Mouse (Mus musculus) retina, postnatal 7 days (tissue): ENCODE measurements around the gene Gpr153.
"Not testable (repeated sequence)": the region's sequence is repeated elsewhere in the genome, so short reads cannot be mapped to it uniquely, and the experiment has no call there.

Experiments
- DNase-seq: peaks from one replicate; pipeline ENCODE4 v3.0.0-alpha.2; 2012; ENCODE audit warnings: low read depth, low spot score

Gpr153 gene

DNA sequence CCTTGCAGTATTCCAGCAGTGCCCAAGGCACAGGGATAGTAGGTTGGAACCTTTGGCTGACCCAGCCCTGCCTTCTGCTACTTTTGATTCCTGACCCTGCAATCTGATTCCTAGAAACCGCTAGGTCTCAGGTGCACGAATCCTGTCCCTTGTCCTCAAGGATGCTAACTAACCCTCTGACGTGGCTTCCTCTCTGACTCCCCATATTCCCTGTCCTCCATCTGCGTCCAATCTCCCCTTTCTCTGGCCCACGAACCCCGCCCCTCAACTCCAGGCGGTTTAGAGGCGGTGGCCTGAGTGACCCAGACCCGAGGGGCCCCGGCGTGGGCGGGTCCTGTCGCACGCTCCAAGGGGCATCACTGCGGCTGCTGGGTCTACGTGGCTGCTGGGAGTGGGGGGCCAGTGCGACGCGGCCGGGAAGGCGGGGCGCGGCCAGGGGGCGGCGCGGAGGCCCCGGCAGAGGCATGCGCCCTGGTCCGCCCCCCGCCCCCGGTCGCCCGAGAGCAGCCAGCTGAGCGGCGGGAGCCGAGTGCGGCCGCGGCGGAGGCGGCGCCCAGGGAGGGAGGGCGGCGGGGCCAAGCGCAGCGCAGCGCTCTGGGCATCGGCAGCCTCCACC, at the start of gene Gpr153:
Gene Gpr153 (plus strand): TSS at position 612 of the 616 bp plus-strand sequence.
- no peak for DNase-seq

DNA sequence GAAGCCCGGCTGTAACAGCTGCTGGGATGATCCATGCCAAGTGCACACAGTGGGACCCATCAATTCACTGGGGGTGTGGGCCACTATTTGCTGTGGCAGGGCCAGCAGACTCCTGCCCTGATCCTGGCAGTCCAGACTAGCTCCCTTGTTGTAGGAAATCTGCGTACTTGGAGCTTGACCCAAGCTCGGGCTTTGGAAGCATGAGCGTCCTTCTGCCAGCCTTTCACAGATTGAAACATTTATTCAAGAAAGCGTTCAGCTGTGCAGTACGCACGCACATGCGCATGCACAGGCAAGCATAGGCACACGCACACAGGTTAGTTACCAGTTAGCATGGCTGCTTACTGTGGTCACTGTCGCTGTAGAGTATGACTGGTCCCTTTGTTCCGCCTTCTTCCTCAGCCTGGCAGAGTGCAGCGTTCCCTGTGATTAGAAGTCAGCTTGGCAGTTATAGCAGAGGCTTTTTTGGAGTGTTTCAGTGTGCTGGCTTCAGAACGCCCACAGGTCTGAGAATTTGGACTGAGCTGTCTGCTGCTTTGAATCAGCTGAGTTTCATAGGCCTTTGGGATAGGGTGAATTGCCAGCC, 47.0 kb upstream of the Gpr153 start:
- no peak for DNase-seq

DNA sequence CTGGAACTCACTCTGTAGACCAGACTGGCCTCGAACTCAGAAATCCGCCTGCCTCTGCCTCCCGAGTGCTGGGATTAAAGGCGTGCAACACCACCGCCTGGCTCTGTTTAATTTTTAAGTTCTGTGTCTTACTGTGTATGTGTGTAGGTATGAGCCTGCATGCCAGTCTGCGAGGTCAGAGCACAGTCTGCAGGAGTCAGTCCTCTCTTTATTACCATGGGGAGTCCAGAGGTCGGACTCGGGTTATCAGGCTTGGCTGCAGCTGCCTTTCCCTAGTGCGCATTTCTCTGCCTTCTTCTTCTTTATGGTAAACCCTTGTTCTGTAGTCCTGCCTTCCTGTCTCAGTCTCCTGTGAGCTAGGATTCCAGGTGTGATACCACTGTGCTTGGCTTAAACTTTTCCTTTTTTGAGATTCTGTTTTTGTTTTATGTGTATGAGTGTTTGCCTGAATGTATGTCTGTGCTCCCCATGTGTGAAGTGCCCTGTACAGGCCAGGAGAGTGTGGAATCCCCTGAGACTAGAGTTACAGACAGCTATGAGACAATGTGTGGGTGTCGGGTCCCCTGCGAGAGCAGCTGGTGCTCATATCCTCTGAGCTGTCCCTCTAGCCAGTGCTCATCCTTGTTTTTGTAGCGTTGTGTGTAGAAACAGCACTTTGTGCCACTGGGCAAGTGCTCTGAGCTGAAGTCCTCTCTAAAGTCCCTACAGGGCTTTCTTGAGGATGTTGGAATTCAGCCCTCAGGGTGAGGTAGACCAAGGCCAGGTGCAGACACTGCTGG, 46.1 kb upstream of the Gpr153 start:
- no peak for DNase-seq

DNA sequence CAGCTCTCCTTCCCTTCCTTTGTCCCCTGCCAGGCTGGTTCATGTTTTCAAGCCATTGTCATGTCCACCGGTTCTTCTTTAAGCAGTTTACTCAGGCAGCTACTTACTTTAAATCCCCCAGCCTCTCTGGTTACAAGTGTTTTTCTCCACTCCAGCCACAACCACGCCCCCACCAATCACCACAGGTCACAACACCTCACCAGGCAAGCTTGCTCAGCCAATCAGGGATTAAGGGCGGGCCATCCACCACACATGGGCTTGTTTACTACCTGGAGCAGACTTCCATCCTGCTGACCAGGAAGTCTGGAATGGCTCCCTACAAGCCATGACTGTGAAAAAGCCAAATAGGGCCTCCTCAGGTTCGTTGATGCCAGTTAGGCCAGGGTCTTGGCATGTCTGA, 43.7 kb upstream of the Gpr153 start:
- DNase-seq: not testable (repeated sequence)

DNA sequence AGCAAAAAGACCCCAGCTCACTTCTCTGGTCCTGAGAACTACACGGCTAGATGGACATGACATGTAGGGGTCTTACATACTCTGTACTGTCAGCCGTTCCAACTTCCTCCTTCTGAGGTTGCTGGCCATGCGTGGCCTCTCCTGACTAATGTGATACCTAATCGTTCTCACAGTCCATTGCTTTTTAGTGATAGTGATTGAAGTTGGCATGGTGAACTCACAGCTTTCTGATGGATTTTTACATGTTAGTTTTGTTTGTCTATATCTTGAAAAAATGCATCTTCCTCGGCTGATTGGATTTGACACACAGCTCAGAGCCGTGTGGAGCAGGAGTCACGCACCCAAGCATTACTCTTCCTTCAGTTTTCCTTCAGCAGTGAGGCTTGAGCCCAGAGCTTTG, 42.7 kb upstream of the Gpr153 start:
- DNase-seq: no peak

DNA sequence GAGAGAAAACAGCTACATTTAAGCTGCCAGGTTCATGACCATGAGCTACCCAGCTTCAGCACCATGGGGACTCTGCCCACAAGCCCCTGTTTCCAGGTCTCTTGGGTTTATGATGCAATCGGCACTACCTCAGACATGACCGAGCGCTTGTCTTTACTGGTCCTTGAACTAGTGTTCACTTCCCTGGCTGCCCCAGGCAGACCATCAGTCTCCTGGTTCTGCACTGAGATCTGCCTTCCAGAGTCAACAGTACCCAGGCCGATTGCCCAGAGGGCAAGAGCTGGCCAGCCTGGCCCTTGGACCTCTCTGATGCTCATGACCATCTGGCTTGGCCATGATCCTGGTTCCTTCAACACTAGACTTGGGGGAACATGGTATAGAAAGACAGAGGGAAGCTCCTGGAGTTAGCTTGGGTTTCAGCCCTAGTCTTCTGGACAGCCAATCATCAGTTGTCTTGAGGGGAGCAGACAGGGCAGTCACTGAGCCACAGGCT, 41.6 kb upstream of the Gpr153 start:
- DNase-seq: no peak

DNA sequence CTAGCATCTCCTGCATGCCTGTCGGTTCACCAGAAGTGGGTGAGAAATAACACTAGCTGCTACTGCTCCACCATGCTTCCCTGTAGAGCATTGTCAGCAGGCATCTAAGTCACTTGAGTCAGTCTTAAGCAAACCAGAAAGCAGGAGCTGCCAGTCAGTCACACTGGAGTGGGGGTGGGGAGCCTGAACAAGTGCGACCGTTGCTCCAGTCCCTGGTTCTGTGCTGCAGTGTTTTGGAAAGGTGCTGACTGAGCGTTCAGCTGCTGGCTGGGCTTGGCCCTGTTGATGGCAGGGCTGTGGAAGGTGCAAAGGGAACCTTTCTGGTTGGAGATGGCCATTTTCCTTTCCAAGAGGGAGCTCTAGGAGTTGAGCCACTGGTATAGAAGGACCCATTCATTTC, 34.1 kb upstream of the Gpr153 start:
- no peak for DNase-seq

DNA sequence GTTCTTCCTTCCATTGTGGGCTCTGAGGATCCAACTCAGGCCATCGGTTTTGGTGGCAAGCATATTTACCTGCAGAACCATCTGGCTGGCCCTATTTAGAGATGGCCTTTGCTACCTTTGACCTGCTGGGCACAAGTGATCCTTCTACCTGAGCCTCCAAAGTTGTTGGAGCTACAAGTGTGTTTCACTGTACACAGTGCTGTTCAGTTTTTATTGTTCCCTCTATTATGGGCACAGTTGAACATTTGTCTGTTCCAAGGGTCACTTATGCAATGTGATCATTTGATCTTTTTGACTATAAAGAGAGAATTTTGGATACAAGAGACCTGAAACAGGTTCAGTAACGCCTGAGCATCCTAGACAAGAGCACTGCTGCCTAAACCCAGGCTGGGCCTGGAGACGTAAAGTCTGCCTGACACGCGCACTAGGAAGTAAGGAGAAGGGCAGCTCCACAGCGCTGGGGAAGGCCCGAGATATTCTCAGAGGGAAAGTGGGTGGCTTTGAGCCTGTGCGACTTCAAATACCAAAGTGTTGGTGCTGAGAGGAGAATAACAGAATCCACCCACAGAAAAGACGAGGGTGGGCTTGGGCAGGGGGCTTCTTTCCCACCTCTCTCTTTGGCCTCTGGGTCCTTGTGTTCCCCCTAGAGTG, 30.7 kb upstream of the Gpr153 start:
- no peak for DNase-seq

DNA sequence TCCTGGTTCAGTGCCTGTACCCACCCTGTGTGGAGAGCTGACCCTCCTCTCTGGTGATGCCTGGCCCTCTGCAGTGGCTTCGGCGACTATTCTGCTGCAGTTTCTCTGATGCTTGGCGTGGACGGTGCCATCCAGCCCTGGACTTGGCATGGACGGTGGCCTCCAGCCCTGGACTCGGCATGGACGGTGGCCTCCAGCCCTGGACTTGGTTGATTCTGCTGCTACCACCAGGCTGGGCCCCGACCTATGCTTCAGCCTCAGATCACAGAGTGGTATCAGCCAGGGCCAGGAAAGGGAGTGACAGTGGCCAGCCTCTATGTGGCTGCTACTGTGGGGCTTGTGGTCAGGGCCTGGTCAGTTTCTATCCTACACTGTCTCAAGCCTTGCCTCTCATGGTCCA, 30.1 kb upstream of the Gpr153 start:
- no peak for DNase-seq

DNA sequence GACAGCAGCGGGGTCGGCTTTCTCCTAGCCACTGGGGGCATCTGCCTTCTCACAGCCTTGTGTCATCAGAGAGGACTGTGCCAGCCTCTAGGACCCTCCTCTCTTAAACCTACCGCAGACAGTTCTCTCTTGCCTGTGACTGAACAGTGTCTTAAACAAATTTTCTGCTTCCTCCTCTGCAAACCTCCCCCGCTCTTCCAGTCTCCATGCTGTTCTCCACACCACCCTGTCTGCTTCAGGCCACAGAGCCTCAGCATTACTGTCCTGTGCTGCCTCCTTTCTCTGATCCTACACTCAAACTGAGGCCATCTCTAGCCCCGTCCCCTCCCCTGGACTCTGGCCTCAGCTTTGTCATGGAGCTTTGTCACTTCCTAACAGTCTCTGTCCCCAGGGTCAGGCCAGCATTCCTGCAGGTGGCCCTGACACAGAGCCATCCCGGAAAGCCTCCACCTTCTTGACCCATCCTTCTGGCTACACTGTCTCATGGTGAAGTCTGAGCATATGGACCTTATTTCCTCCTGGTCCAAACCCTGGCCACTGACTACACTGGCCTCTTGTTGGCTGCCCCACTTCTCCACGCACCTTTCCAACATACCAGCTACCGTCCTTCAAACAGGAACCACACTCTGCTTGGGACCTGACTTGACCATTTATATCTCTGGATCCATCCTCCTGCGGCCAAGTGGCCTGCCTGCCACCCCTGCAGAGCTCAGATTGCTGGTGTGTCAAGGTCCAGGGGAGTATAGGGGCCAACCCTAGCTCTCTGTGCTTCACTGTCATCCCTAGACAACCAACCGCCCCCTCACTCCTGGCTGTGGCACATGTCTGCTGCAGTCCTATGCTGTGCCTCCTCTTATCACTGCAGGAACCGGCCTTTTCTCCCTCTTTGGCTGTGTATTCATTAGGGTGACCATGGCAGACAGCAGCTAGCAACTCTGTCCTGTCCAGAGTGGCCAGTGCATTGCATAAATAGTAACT, 29.2 kb upstream of the Gpr153 start:
- DNase-seq: no peak

DNA sequence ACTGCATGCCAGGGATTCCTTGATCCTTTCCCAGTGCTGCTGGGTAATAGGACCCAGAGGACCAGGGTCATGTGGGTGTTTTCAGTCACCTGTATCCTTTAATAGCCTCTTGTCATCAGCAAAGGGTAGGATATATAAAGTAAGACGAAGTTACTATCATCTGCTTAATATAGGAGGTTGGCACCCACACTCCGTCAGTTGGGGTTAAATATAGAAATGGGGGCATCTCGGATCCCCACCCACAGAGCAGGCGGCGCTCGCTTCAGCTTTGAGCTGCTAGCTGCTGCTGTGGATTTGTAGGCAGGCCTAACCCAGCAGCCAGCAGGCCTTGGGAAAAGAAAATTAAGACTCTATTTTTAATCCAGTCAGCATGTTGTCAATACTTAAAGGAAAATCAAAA, 28.0 kb upstream of the Gpr153 start:
- DNase-seq: no peak

DNA sequence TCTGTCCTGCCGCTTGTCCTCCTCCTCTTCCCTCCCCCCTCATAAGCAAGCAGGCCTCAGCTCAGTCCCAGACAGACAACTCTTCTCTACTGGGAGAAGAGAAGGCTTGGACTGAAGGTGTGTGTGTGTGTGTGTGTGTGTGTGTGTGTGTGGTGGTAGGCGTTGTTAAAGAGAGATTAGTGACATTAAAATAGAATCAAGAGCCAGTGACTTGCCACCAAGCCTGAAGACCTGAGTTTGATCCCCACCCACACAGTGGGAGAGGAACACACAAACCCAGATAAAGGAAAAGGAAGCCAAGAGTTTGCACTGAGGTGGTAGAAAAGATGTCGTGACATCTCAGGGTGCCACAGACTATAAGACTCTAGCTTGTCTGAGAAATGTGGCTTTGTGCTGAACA, 26.8 kb upstream of the Gpr153 start:
- DNase-seq: no peak

DNA sequence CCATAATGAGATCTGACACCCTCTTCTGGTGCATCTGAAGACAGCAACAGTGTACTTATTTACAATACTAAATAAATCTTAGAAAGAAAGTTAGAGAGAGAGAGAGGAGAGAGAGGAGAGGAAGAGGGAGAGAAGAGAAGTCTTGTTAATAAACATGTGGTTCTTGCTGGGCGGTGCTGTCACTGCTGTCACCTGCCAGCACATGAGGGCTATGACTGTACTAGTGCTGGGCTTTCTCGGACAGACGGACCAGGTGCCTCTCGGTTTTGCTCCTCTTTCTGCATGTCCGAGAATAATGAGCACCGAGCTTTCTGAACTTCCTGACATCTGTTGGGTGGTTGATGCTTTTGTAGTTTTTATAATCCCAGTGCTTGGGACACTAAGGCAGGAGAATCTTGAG, 23.4 kb upstream of the Gpr153 start:
- DNase-seq: no peak

DNA sequence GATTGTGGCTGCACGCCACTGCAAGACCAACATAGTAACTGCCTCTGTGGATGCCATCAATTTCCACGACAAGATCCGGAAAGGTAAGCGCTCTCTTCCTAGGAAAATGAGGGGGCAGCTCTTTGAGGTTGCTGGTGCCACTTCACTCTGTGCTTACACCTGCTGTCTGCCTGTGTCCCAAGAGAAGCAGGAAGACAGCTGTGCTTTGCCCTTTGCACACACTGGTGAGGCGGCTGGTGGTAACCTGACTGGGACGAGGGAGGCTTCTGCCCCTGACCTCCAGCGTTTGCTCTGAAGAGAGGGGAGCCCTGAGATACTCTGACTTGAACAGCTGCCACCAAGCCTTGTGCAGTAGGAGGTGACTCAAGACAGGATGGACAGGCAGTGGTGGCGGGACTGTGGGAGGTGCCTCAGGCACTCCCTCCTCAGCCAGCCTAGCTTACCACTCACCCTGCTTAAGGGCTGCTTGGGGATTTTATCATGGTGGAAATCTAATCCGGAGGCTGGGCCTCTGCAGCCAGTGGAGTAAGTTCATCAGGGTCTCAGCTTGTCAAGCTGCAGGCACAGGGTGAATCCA, 20.8 kb upstream of the Gpr153 start:
- DNase-seq: no peak

DNA sequence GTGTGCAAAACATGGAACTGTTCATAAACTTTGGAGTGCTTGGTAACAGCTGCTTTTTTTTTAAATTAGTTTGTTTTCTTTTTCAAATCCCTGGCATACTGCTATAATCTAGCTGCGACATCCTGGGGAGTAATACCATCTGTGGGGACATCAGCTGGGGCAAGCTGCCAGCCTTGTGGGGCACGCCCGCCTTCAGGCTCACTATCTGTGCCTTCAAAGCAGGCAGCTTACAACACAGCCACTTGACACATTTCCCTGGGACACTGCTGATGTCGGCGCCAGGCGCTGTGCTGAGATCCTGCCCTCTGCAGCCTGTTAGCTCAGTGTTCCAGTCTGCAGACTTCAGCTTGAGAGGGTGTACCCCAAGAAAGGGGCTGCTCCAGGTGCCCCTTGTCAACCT, 17.0 kb upstream of the Gpr153 start:
- no peak for DNase-seq

DNA sequence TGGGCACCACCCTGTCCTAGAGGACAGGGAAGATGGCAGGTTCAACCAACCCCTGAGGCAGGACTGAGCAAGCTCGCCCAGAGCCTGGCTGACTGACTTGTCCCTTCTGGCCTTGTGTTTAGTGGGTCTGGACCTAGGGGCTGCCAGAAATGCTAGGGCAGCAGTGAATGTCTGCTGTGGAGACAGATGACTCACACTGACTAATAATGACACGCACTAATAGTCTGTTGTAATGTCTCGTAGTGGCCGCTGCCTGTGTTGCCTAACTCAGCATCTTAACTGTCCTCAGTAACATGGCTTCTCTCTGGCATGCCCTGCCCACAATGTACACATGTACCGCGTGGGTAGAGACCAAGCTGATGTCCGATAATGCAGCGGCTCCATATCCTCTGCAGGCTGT, 13.6 kb upstream of the Gpr153 start:
- DNase-seq: no peak

DNA sequence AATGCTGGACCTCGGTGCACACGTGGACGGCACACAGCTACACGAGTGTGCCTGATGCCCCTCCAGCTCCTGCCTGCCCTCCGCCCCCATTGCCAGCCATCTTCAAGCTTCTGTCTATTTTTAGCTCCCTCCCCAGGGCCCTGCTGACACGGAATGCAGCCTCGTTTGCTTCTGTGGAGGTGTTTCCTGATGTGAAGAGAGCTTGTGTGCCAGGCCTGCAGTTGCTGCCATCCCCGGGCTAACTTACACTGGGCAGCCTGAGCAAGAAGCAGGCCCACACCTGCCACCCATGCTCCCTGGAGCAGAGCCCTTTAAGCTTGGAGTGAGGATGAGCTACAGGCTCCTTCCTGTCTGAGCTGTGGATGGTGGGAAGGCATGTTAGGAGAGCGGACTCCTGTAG, 11.8 kb upstream of the Gpr153 start:
- no peak for DNase-seq

DNA sequence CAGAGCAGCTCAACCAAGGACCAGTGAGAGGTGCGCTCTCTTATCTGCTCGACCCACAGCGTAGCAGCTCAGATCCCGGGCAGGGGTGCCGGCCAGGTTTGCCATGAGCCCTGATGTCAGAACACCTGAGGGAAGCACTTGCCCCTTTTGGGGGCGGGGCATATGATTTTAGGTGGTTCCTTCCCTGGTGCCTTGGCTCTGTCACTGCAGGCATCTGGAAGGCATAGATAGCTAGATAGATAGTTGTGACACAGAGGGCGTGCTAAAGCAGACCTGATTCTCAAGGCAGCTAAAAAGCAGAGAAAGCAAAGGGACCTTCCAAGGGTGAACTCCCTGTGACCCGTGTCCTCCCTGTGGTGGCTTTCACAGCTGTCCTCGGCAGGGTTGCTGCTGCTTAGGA, 10.9 kb upstream of the Gpr153 start:
- no peak for DNase-seq

DNA sequence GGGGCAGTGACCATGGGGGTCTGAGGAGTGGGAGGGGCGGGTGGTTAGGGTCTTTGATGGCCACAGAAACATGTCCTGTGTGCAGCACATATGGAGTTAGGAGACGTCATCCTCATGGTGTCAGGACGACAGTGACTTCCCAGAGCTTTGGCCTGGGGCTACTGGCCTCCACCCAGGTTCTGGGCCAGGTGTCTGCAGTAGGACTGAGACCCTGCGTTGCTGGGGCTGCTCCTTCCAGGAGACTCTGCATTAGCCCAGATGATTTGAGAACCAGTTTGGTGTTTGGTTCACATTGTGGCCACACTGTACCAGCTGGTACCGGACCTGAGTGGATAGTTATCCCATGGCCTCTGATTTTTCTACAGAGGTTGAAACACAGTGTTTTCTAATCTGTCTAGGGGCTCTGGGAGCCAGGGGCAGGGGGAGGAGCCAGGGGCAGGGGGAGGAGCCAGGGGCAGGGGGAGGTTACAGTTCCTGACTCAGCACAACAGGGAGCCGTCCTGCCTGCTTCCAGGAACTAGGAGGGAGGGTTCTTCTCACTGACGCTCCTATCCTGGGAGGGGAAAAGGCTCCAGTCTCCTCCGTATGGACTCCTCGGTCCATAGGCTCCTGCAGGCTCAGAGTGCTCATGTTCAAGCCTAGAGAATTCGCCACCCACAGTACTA, 10.4 kb upstream of the Gpr153 start:
- DNase-seq: no peak

DNA sequence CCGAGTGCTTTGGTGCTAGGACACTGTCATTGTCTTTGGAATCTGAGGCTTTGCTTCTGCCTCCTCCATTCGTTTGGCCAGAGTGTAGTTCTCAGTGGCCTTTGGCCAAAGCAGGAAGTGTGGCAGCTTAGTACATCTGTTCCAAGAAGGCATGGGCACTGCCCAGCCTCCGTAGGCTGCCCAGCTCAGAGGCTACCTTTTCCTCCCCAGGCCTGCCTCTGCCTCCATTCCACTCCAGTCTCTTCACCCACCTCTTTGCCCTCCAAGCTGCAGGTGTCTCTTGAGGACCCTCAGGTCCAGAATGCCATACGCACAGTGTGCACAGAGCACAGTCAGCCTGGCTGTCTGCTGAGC, 9.9 kb upstream of the Gpr153 start:
- DNase-seq: no peak
